Mouse (Mus musculus) forelimb bud, embryonic 11.5 days (tissue): ENCODE measurements around the gene Drd4.
"Not testable (repeated sequence)": the region's sequence is repeated elsewhere in the genome, so short reads cannot be mapped to it uniquely, and the experiment has no call there.

Source experiments
- DNase-seq: peaks from one replicate; pipeline ENCODE4 v3.0.0-alpha.2; 2012; ENCODE audit warnings: low read depth, low spot score

The Drd4 gene

DNA sequence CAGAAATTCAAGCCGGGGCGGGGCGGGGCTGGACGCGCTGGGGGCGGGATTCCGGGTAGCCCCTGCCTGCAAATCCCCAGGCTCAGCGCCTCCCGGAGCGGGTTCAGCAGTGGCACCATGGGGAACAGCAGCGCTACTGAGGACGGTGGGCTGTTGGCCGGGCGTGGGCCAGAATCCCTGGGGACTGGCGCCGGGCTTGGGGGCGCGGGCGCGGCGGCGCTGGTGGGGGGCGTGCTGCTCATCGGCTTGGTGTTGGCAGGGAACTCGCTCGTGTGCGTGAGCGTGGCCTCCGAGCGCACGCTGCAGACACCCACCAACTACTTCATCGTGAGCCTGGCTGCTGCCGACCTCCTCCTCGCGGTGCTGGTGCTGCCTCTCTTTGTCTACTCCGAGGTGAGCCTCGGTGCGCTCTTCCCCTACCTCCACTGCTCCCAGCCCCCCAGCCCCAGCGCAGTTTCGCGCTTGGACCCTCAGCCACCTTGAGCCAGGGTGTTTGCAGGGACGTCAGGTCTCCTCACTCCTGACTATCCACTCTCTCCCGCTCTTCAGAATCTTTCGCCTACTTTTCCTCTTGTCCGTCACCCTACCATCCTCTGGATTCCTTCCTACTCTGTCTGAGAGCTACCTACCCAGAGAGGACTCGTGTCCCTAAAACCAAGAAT is at the start of gene Drd4:
TSS of gene Drd4 (plus strand) at position 86 of the 662 bp plus-strand sequence.
- peak; percentile 39 for DNase-seq

DNA sequence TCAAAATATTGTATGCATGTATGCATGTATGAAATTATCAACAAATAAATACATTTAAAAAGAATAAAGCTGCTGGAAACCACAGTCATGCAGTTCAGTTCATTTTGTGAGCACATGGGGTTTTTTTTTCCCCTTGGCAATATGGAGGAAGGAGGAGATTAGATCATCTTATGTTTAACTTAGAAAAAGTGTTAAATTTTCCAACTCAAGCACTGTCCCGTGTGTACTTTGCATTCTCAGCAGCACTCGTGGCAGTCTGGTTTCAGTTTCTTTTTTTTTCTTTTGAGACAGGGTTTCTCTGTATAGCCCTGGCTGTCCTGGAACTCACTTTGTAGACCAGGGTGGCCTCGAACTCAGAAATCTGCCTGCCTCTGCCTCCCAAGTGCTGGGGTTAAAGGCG is 41.3 kb upstream of the Drd4 start:
- not testable (repeated sequence) for DNase-seq

DNA sequence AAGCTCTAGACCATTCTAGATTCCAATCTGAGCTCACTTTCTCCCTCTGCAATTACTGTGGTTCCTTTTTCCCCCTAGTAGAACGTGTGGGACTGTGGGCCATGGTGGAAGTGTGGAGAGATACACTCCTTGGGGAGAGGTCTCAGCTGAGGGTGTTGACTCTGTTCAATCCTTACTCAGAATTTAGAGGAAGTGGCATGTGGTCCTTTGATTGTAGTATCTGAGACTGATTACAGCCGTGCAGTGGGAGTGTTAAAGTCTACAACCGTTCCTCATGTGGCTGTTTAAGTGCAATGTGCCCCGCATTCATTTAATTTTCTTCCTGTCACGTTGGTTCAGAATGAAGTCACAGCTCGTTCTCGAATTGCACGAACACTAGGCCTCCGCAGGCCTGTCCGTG is 35.6 kb upstream of the Drd4 start:
- DNase-seq = no peak

DNA sequence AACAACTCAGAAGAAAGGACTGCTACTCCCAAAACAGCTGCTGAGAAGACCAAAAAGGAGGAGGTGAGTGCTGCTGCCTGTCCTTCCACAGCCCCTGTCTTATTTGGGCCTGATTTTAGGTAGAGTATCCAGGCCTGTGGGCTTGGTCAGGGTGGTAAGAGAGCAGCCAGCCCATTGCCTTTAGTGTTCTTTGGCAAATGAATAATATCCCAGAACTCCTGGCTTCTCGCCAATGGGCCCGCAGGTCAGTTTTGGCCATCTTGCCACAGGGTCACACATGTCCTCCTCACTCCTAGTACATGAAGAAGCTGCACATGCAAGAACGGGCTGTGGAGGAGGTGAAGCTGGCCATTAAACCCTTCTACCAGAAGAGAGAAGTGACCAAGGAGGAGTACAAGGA is 30.3 kb upstream of the Drd4 start:
- DNase-seq = no peak

DNA sequence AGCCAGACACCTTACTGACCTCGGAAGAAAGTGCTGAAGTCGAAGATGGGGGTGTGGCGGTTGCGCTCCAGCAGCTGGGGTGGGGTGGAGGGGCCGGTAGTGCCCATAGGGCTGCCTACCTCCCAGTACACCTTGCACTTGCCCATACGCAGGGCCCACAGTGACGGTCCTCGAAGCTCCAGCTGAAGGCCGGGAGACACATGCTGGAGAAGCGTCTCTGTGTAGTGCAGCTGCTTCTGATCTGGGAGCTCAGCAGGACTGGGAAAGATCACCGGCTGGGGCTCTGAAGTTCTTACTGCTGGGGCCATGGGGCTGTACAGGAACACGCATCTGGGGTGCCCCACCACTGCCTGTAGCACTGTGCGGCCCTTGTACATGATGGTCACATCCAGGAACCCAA is 28.2 kb upstream of the Drd4 start:
- DNase-seq = no peak

DNA sequence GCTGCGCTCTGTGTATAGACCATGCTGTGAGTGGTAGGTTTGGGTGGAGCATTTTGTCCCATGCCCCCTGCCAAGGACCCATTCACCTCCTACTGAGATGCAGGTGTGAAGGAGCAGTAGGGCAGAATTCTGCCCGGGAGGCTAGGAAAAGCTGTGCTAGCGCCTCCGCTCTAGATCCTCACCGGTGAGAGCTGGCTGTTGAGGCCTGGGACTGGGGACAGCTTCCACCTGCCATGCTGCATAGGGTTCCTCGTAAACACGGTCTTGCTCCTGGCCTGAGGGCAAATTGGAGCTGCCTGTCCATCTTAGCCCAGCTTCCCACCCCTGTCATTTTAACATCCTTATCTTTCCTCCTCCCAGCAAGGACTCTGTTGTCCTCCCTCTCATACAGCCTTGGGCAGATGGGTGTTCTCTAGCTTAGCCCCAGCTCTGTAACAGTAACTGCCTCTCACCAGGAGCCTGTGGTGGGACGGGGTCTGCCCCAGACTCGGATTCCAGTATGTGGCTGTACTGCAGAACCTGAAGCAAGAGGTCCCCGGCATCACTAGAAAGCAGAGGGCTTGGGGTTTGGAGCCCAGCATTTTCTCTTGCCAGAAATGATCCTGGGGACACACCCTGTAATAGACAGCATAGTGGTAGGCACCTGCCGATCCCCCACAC is 27.6 kb upstream of the Drd4 start:
- no peak for DNase-seq

DNA sequence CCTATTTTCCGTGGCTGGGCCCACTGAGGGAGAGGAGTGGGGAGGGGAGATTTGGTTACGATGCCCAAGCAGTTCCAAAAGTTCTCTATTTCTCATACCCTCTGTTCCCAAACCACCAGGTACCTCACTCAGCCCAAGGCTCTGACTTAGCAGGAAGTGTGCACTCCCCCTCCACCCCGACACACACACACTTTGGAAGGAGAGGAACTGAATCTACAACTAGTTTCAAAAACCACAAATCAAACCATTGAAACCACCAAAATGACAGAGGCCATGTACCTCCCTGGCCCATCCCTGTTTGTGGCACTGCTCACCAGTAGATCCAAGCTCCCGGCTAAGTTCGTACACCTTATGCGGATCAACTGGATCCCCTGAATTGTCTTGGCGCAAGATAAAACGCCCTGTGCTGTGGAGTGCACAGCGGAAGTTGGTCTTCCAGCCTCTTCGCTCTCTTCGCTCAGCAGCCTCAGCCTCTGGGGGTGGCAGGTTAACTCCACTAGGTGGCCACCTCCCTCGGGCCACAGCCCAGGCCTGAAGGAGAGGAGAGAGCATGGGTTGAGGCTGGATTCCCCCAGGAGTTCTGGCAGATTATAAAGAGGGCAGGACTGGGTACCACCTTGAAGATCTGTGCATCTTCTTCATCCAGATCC is 26.9 kb upstream of the Drd4 start:
- DNase-seq = no peak

DNA sequence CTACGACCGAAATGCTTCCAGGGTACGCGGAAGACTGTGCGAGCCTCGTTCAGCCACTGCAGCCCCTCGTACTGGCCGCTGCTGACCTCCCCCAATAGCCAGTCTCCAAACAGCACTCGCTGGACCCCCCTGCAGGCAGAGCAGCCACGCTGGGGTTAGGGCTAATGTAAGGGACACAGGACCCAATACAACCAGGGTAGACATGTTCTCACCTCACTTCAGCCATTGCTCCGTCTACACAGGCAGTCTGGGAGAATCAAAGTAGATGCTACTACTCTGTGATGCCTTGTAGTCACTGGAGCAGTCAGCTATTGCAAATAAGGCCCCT is 26.4 kb upstream of the Drd4 start:
- no peak for DNase-seq

DNA sequence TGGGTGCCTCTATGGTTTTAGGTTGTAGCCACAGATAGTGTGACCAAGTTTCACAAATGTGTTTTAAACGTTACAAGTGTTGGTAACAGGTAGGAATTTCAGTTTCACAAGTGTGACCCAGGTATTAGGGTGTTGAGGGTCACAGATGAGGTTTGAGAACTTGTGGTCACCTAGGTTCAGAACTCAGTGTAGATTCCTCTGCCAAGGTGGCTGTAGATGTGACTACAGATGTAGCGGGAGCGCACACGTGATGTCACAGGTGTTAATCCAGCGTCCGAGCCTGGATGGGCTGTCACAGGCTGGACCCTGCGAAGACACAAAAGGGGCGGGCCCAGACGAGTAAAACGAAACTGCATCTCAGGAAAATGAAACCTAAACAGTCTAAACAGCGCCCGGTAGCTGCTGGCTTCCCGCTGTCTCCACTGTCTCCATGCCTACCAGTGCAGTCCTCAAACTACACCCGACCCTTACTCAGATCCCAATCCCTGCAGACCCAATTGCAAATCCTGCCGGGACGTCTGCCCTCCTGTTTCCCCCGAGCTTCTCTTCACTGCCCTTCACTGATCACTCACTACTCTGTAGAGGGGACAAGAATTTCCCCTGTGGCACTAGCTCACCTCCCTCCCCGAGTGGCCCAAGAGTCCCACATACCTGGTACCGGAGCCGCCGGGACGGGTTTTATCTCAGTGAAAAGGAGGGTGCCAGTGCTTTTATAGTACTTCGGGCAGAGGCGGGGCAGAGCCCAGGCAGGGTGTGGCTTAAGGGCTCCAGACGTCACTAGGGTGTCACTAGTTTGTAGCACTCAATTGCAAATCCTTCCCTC is 25.9 kb upstream of the Drd4 start, which contains the start of gene Irf7:
TSS of gene Irf7 (minus strand) at position 743 of the 823 bp plus-strand sequence.
- peak; percentile 10 for DNase-seq

DNA sequence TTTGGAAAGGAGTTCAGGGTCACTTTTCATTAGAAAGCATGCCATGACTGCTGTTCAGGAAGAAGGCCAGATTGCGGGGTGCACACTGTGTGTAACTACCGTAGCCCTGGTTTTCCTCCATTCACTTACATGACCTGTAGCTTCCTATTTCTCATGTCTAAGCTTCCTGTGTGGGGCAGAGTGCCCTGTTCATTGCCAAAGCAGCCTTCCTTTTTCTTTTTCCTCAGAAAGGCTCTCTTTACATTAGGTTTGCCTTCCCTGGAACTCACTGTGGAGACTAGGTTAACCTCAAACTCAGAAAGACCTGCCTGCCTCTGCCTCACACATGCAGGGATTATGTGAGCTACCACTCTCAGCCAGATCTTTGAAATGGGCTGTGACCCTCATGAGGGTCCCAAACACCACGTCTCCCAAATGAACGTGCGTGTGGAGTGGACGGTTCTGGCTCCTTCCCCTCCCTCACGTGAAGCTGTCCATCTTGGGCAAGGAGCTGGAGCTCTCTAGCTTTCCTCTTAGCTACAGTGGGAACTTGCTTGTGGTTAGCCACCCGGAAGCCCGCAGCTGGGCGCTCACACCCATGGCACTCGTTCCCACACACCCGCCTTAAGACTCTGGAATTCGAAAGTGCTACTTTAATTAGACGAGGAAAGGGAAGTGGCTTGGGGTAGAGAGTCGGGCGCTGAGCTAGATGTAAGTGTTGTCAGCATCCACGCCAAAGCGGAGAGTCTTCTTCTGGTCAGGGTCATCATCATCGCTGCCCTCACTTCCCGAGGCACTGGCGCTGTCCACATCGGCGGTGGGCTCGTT is 23.1 kb upstream of the Drd4 start:
- no peak for DNase-seq

DNA sequence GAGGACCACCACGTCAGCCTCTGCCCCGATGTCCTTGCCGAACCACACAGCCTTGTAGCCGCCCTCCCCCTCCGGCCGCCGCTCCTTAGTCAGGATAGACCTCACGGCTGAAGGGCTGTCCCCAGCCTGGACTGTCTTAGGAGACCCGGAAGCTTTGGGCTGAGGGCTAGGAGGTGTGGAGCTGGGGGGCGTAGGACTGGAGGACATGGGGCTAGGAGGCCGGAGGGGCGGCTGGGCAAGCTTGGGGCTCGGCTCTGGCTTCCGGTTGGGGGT is 22.6 kb upstream of the Drd4 start:
- DNase-seq = no peak

DNA sequence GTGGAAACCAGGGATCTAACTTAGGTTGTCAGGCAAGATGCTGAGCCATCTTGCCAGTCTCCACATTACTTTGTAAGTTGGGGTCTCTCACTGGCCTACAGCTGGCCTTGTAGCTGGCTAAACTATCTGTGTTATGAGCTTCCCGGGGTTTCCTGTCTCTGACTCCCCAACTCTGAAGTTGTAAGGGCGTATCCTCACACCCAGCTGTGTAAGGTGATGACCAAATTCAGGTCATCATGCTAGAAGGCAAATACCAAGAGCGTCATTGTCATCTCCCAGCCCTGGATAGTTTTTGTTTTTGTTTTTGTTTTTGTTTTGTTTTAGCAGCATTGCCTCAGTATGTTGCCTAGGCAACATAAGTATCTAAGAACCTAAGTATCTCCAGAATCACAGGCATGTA is 21.2 kb upstream of the Drd4 start:
- no peak for DNase-seq

DNA sequence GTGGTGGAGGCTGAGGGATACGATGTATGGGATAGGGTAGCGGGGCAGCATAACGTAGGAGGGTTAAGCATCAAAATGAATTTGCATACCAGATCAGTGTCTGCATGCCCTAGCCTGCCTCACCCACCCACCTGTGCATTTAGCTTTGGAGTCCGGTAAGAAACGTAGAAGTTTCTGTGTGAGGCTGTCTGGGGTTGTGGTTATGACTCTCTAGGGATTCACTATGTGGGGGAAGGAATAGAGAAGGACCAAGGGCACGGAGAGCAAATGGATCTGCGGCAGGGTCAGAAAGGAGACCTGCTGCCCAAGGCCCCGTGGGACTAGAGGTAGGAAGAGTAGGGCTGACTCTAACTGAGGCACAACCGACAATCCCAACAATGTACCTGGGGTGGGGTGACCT is 16.4 kb upstream of the Drd4 start:
- no peak for DNase-seq

DNA sequence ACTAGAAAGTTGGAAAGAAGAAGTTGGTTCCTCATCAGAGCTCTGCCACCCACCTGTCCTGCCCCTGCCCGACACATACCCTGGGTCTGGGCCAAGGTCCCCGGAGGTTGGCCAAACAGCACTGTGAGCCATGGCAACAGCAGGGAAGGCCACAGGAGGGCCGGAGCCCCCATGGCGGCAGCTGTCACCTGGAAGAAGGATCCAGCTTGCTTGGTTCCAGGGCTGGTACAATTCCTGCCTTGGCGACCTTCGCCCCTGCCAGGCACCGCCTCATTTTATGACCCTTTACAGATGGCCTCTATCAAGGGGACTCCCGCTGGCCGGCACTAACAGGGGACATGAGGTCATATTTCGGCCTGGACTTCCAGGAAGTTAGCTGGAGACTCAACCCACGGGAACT is 15.3 kb upstream of the Drd4 start, which contains the start of gene Cdhr5:
TSS of gene Cdhr5 (minus strand) at position 241 of the 400 bp plus-strand sequence.
- no peak for DNase-seq

DNA sequence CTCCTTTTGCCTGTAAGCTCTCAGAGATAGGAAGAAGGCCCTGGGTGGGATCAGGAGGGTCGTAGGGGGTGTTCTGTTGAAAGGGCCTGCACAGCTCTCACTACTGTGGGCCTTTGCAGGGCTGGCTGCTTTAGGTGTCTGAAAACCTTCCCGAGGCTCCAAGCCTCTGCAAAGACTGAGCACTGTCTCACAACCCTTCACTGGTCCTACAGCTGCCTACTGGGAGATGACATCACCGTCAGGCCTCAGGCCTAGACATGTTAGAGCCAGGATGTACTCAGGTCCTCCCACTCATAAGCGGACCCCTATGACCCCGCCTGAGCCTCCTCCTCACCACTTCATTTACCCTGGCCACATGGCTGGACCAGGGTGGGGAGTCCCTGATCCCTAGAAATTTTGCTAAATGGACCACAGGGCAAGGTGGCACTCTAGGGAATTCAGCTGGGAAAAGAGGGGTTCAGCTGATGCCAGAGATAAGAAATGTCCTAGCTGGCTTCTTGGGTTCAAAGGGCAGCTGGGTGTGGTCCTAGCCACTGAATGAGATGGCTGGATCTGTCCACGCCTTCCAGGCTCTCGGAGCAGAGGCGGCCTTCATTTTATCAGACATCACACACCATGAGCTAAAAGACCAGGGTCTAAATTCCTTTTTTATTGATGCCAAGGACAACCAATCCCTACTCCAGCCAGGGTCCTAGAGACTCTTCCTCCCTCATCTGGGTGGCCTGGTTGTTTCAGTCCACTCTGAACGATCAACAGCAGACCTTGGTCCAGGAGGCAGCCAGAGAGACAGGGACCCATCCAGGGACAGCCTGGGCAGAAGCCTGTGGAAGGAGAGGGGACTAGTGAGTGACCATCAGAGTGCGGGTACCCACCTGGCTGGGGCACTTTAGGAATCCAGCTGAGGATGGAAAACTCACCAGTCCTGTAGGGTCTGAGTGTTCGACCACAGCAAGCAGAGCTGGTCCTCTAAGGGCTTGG is 13.8 kb upstream of the Drd4 start:
- no peak for DNase-seq

DNA sequence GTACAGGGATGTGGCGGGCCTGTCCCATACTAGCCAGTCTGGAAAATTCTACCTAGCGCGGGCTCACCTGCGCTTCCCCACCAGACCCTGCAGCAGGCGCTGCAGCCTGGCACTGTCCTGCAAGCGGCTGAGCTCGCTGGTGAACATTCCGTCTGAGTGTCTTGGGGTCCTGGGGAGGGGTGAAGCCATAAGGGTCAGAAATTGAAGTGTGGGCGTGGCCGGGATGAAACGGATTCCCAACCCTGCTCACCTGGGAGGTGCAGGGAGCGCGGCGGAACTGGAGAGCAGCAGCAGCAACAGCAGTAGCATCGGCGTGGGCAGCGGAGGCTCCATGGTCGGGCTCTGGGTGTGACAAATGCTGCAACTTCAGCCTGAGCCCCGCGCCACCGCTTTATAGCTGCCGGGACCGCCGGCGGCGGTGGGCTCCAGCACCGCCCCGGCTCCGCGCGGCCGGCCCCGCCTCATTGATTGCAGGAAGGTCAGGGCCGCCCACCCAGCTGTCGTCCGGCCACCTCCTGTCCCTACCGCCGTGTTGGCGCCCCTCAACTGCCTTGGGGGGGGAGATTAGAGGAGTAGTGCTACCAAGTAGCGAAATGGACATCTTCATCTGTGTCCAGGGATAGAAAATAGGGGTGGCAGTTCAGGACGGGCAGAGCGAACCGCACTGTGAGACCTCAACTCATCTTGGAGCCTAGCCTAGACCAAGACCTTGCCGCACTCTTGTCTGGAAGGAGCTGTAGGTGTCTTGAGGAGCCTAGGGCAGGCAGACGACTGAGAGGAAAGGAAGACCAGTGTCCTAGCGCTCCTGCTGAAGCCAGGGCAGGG is 12.8 kb upstream of the Drd4 start, which contains the start of gene Sct:
TSS of gene Sct (minus strand) at position 368 of the 825 bp plus-strand sequence.
- DNase-seq = peak; percentile 64

DNA sequence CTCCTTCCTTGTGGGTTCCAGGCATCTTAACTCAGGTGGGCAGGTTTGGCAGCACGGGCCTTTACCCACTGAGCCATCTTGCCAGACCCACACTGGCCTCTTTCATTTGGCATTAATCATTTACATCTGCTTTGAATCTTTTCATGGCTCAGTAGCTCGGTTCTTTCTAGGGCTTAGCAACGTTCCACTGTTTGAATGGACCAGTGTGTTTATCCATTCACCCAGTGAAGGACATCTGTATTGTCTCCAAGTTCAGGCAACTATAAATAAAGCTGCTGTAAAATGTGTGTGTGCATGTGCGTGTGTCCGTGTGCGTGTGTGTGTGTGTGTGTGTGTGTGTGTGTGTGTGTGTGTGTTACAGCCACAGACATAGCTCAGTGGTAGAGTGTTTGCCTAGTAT is 10.4 kb upstream of the Drd4 start:
- no peak for DNase-seq

DNA sequence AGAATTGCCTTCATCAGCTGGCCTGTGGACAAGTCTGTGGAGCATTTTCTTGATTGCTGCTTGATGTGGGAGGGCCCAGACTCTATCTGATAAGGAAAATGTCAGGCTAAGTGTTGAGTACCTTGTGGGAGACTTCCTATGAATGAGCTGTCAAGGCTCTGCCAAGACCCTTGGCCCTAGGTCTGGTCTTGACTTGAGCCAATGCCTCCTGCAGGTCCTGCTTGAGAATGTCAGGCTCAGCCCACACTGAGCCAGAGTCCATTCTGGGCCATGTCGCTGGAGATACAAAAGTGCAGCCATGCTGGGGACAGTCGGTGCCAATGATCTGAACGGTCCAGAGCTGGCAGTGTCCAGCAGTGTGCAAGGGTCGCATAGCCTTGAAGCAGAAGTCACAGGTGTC is 9.1 kb upstream of the Drd4 start:
- no peak for DNase-seq

DNA sequence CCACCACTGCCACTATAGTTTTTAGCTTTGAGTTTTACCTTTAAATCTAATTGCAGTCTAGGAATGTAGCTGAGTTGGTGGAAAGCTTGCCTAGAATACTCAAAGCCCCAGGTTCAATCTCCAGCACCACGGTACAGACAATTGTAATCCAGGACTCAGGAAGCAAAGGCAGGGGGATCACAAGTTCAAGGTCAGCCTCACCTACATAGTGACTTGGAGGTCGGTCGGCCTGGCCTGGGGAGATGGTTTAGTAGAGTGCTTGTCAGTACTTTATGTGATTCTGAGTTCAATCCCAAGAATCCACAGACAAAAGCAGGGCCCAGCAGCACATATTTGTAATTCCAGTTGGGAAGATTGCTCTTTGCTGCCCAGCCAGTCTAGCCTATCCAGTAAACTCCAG is 3.8 kb upstream of the Drd4 start:
- no peak for DNase-seq
